Mouse (Mus musculus): ENCODE measurements around the gene Supt7l.

DNA sequence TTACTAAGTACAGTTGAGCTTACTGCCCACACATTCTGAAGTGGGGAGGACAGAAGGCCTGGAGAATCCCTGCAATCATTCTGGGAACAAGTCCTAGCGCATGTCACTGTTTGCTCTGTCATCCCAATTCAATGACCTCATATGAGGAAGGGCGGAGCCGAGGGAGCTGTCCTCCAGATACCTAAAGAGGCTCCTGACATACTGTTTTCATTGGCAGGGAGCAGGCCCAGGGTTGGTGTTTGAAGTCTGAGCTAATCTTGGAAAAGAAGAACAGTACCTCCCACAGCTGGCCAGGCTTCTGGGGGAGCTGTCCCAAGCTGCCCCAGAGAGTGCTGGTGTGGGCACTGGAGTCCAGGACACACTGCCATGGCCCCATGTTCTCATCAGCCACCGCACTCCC is 37.4 kb upstream of the Supt7l start:
- no peak for TF ChIP-seq CTCF (IDR thresholded peaks at IDR 0.05; ENCODE audit: low read depth, low read length)
- no peak for TF ChIP-seq TAL1 (conservative IDR thresholded peaks at IDR 0.05; ENCODE audit: low read depth, low read length)
- TF ChIP-seq GATA2 (IDR thresholded peaks at IDR 0.05; ENCODE audit: borderline replicate concordance, low read depth, low read length), result no peak
- TF ChIP-seq POLR2AphosphoS5 (IDR thresholded peaks at IDR 0.05; ENCODE audit: insufficient replicate concordance, low read depth, low read length), result no peak

All from G1E (cell line).